Mouse (Mus musculus) limb, embryonic 11.5 days (tissue): Measurements from ENCODE around the gene Kcnh6. TPM values are rescaled to one million over a fixed set of nuclear protein-coding genes. Genes with fewer than 3 reads are reported as not detected.

Source experiments
- ATAC-seq: fragments of 200-750 bp; cut with Nextera tagmentation; 2 replicates; pipeline ENCODE4 v1.8.0; 2017; ENCODE audit warnings: low read depth; ENCODE audit not compliant: insufficient number of reproducible peaks, low FRiP score, low TSS enrichment
- DNase-seq: peaks from one replicate; pipeline ENCODE4 v3.0.0-alpha.2; 2015; ENCODE audit warnings: low spot score
- H3K27ac ChIP-seq: fragments of 300-500 bp; sonication (generic); replicated peaks from 2 replicates; pipeline ENCODE4 v1.5.1; 2014; ENCODE audit warnings: low read depth, mild to moderate bottlenecking, low read length
- H3K27me3 ChIP-seq: fragments of 300-500 bp; sonication (generic); 2 replicates; pipeline ENCODE4 v1.6.1; 2014; ENCODE audit warnings: mild to moderate bottlenecking, low read length, mixed read lengths; ENCODE audit not compliant: control insufficient read depth, insufficient read depth
- H3K36me3 ChIP-seq: fragments of 300-500 bp; sonication (generic); 2 replicates; pipeline ENCODE4 v1.6.1; 2014; ENCODE audit warnings: mild to moderate bottlenecking, low read length, moderate library complexity, mixed read lengths; ENCODE audit not compliant: control insufficient read depth, insufficient read depth
- H3K4me1 ChIP-seq: fragments of 300-500 bp; sonication (generic); 2 replicates; pipeline ENCODE4 v1.6.1; 2014; ENCODE audit warnings: low read length, mixed read lengths; ENCODE audit not compliant: control insufficient read depth, insufficient read depth
- H3K4me2 ChIP-seq: fragments of 300-500 bp; sonication (generic); 2 replicates; pipeline ENCODE4 v1.6.1; 2014; ENCODE audit warnings: low read depth, mild to moderate bottlenecking, moderate library complexity; ENCODE audit not compliant: severe bottlenecking
- H3K4me3 ChIP-seq: fragments of 300-500 bp; sonication (generic); 2 replicates; pipeline ENCODE4 v1.5.1; 2014; ENCODE audit warnings: low read depth, low read length
- H3K9ac ChIP-seq: fragments of 300-500 bp; sonication (generic); 2 replicates; pipeline ENCODE4 v1.6.1; 2014; ENCODE audit warnings: mild to moderate bottlenecking, low read length
- H3K9me3 ChIP-seq: fragments of 300-500 bp; sonication (generic); 2 replicates; pipeline ENCODE4 v1.6.1; 2016; ENCODE audit warnings: low read length; ENCODE audit not compliant: control insufficient read depth
- WGBS: fragments of 180-500 bp; shearing (Covaris S2); extraction: QIAGEN DNeasy Blood & Tissue Kit; methylation state at CpG from one replicate; pipeline ENCODE4 v1.1.7; 2014; 5-methylcytosine and 5-hydroxymethylcytosine counted together
- polyA plus RNA-seq: library from polyadenylated mRNA; unstranded; fragments of >200 nt; fragmentation: Nextera tagmentation; extraction: Ambion mirVana; gene quantifications from 2 replicates; pipeline ENCODE4 v1.2.1, GENCODE M21; 2014

Kcnh6 gene
- polyA plus RNA-seq: 0.14 and 0.39 TPM in 2 replicates

GRCm38 (mm10) chr11:106007821-106008220, at the start of gene Kcnh6:
Kcnh6 (plus strand) TSS chr11:106008124.
- Histone ChIP-seq H3K4me1 (0 out of 2 replicates have a peak, but pooled peaks cover 3% of the 10 kb centered on the region), H3K27ac (no peak within 1 kb of the TSS), H3K9me3 (no peaks in the 10 kb centered on the region), H3K27me3 (no peaks in the 10 kb centered on the region), H3K4me2 (peak within 1 kb of the TSS; percentile 35), H3K36me3 (no peaks in the 10 kb centered on the region), H3K9ac (no peak within 1 kb of the TSS), H3K4me3 (no peak within 1 kb of the TSS)
- under 1% methylated on average over 25 of the region's 25 CpGs for whole genome bisulfite sequencing
- ATAC-seq (no peak), DNase-seq (peak; percentile 91)

GRCm38 (mm10) chr11:105958566-105958965, 49.4 kb upstream of the Kcnh6 start:
- Histone ChIP-seq H3K27ac (no peak overlapping the region), H3K9me3 (no peaks in the 10 kb centered on the region), H3K4me2 (no peak overlapping the region), H3K36me3 (no peaks in the 10 kb centered on the region), H3K4me3 (no peak overlapping the region), H3K27me3 (no peaks in the 10 kb centered on the region), H3K9ac (no peak overlapping the region), H3K4me1 (no peaks in the 10 kb centered on the region)
- WGBS: 76% methylated on average over 1 of the region's 1 CpGs
- no peak for ATAC-seq
- no peak for DNase-seq

- Histone ChIP-seq H3K27ac (no peak overlapping the region), H3K4me2 (no peak overlapping the region), H3K36me3 (no peaks in the 10 kb centered on the region), H3K9me3 (no peaks in the 10 kb centered on the region), H3K4me1 (no peaks in the 10 kb centered on the region), H3K9ac (no peak overlapping the region), H3K4me3 (no peak overlapping the region), H3K27me3 (no peaks in the 10 kb centered on the region)
- DNase-seq: no peak
- ATAC-seq: no peak
- 59% methylated on average over 17 of the region's 17 CpGs for WGBS
These were observed 48.6 kb upstream of the Kcnh6 start for GRCm38 (mm10) chr11:105959355-105959754.

GRCm38 (mm10) chr11:105964691-105965090, 43.2 kb upstream of the Kcnh6 start:
- Histone ChIP-seq H3K9ac (no peak overlapping the region), H3K4me2 (no peak overlapping the region), H3K27ac (no peak overlapping the region)

GRCm38 (mm10) chr11:105966288-105966687, 41.6 kb upstream of the Kcnh6 start:
- WGBS: 75% methylated on average over 4 of the region's 4 CpGs
- H3K4me2 ChIP-seq: no peak overlapping the region
- H3K4me1 ChIP-seq: peaks cover 4% of the 10 kb centered on the region; the same call in 1 of the 2 replicates
- ATAC-seq: no peak
- no peak overlapping the region for H3K27ac ChIP-seq
- no peak for DNase-seq
- H3K4me3 ChIP-seq: no peak overlapping the region
- H3K27me3 ChIP-seq: peaks cover 30% of the 10 kb centered on the region
- H3K9ac ChIP-seq: no peak overlapping the region
- H3K36me3 ChIP-seq: no peaks in the 10 kb centered on the region
- H3K9me3 ChIP-seq: no peaks in the 10 kb centered on the region

More at GRCm38 (mm10) chr11:105964691-105965090, 43.2 kb upstream of the Kcnh6 start:
- H3K4me3 ChIP-seq: no peak overlapping the region
- H3K4me1 ChIP-seq: peaks cover 4% of the 10 kb centered on the region; the same call in 1 of the 2 replicates
- peaks cover 30% of the 10 kb centered on the region for H3K27me3 ChIP-seq
- no peaks in the 10 kb centered on the region for H3K9me3 ChIP-seq
- ATAC-seq (no peak), DNase-seq (no peak)
- 68% methylated on average over 5 of the region's 5 CpGs for WGBS
- no peaks in the 10 kb centered on the region for H3K36me3 ChIP-seq

GRCm38 (mm10) chr11:105967741-105968574, 40.0 kb upstream of the Kcnh6 start, which contains the start of gene Ace:
Ace (plus strand) TSS chr11:105967945.
- Histone ChIP-seq H3K27me3 (peaks cover 30% of the 10 kb centered on the region), H3K4me1 (peaks cover 4% of the 10 kb centered on the region; the same call in 1 of the 2 replicates), H3K9me3 (no peaks in the 10 kb centered on the region), H3K36me3 (no peaks in the 10 kb centered on the region), H3K4me2 (peak within 1 kb of the TSS; percentile 69), H3K27ac (no peak within 1 kb of the TSS), H3K4me3 (peak within 1 kb of the TSS; percentile 31), H3K9ac (peak within 1 kb of the TSS; percentile 55)
- DNase-seq: peak; percentile 49
- peak; percentile 48 for ATAC-seq
- under 1% methylated on average over 67 of the region's 76 CpGs for WGBS

- Histone ChIP-seq H3K27ac (no peak overlapping the region), H3K4me3 (no peak overlapping the region), H3K9me3 (no peaks in the 10 kb centered on the region), H3K4me2 (no peak overlapping the region), H3K9ac (no peak overlapping the region), H3K36me3 (no peaks in the 10 kb centered on the region), H3K27me3 (peaks cover 30% of the 10 kb centered on the region), H3K4me1 (peaks cover 4% of the 10 kb centered on the region; the same call in 1 of the 2 replicates)
- DNase-seq (no peak), ATAC-seq (no peak)
- 59% methylated on average over 10 of the region's 10 CpGs for WGBS
These were observed 39.0 kb upstream of the Kcnh6 start for GRCm38 (mm10) chr11:105968948-105969347.

GRCm38 (mm10) chr11:105969516-105969915, 38.4 kb upstream of the Kcnh6 start:
- Histone ChIP-seq H3K27ac (no peak overlapping the region), H3K36me3 (no peaks in the 10 kb centered on the region), H3K4me3 (no peak overlapping the region), H3K4me1 (peaks cover 4% of the 10 kb centered on the region; the same call in 1 of the 2 replicates), H3K9me3 (no peaks in the 10 kb centered on the region), H3K9ac (no peak overlapping the region), H3K4me2 (no peak overlapping the region), H3K27me3 (peaks cover 30% of the 10 kb centered on the region)
- DNase-seq (peak; percentile 37), ATAC-seq (no peak)
- 39% methylated on average over 1 of the region's 1 CpGs for WGBS
